Mouse (Mus musculus) liver, adult 2 months (tissue): Measurements from ENCODE around the gene Cebpzos.

Experiments used
- CTCF ChIP-seq: fragments of 200-500 bp; IDR thresholded peaks from 2 replicates; pipeline ENCODE4 v1.5.1; 2011; ENCODE audit warnings: low read depth, low read length, control low read depth
- POLR2A ChIP-seq: fragments of 200-500 bp; IDR thresholded peaks from 2 replicates; pipeline ENCODE4 v1.6.1; 2011; ENCODE audit warnings: low read length, control low read depth; ENCODE audit not compliant: insufficient read depth; ENCODE audit errors: extremely low read depth

GRCm38 (mm10) chr17:78917696-78918095, 1.4 kb downstream of the Cebpzos start:
- no peak for TF ChIP-seq POLR2A
- TF ChIP-seq CTCF, result no peak
